24 mouse cellular contexts compared by ENCODE assay signal in the genomic region with DNA sequence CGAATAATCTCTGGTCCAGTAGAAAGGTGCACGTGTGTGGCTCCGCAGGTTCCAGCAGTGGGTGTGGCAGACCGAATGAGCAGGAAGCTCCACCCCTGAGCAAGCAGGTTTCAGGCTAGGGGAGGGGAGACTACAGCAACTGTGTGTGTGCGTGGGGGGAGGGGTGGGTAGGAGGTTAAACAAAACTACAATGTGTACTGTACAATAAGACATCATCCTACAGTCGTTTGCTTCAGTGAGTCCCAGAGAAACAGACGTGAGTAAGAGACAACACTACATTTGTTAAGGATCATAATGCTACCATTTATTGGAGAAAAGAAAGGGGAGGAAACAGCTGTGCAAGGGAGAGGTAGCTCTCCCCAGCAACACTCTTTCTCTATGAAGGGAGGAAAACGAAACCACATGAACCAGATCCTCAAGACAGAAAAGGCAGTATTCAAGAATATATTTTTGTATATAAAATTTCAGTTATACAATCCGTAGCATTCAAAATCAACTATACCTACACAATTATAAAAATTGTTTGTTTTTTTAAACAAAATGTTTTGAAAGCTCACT. TPM values are rescaled to one million over a fixed set of nuclear protein-coding genes. Genes with fewer than 3 reads are reported as not detected.
DNase-seq lines count a peak whose midpoint lies in the region; ATAC-seq lines count a peak whose summit lies in the region.
"Had no signal": no experiment of that assay in that cellular context is flagged by ENCODE, and none has a peak within 500 bp of the region (broad histone marks: within the 10 kb centered on the region; RNA-seq: fewer than 3 reads in every experiment).

No protein-coding gene starts in this region.

- H3K4me2 ChIP-seq in liver, embryonic 11.5 days: no peak overlapping the region
- no peak overlapping the region for H3K4me2 ChIP-seq in midbrain, embryonic 11.5 days
- H3K4me2 ChIP-seq: heart, embryonic 11.5 days; lung, embryonic 14.5 days; stomach, embryonic 15.5 days had no signal

- no peaks in the 10 kb centered on the region for H3K27me3 ChIP-seq in liver, embryonic 11.5 days (replicated peaks; ENCODE audit: control insufficient read depth, insufficient read depth, low read length)
- H3K27me3 ChIP-seq in midbrain, embryonic 11.5 days (ENCODE audit: control insufficient read depth, insufficient read depth, low read length): no peaks in the 10 kb centered on the region; the same call in 1 of the 2 replicates
- H3K27me3 ChIP-seq: stomach, embryonic 15.5 days had no signal

- WGBS in liver, embryonic 11.5 days: 72% methylated on average over 6 of the region's 9 CpGs
- WGBS in midbrain, embryonic 11.5 days: 61% methylated on average over 6 of the region's 9 CpGs

- no peaks in the 10 kb centered on the region for H3K4me1 ChIP-seq in liver, embryonic 11.5 days (replicated peaks; ENCODE audit: control insufficient read depth, insufficient read depth, low read length)
- no peaks in the 10 kb centered on the region for H3K4me1 ChIP-seq in midbrain, embryonic 11.5 days (ENCODE audit: control insufficient read depth, insufficient read depth, low read length)
- H3K4me1 ChIP-seq: midbrain, embryonic 10.5 days had no signal

- no peak overlapping the region for H3K9ac ChIP-seq in liver, embryonic 11.5 days (ENCODE audit: low read depth, low read length)
- H3K9ac ChIP-seq in midbrain, embryonic 11.5 days (ENCODE audit: low read length): no peak overlapping the region
- H3K9ac ChIP-seq: lung, embryonic 14.5 days; stomach, embryonic 15.5 days had no signal

- peaks cover 4% of the 10 kb centered on the region for H3K36me3 ChIP-seq in liver, embryonic 11.5 days (ENCODE audit: control insufficient read depth, insufficient read depth, low read length)
- H3K36me3 ChIP-seq in midbrain, embryonic 11.5 days (ENCODE audit: control insufficient read depth, insufficient read depth, low read length): no peaks in the 10 kb centered on the region
- H3K36me3 ChIP-seq: stomach, embryonic 15.5 days had no signal

- no peak overlapping the region for H3K4me3 ChIP-seq in liver, embryonic 11.5 days (ENCODE audit: low read depth, low read length)
- no peak overlapping the region for H3K4me3 ChIP-seq in midbrain, embryonic 11.5 days (ENCODE audit: low read depth, low read length)
- H3K4me3 ChIP-seq: midbrain, embryonic 10.5 days; stomach, embryonic 15.5 days had no signal

- no peaks in the 10 kb centered on the region for H3K9me3 ChIP-seq in liver, embryonic 11.5 days (ENCODE audit: control insufficient read depth, low read length)
- H3K9me3 ChIP-seq in midbrain, embryonic 11.5 days (ENCODE audit: control insufficient read depth, low read length): no peaks in the 10 kb centered on the region
- H3K9me3 ChIP-seq: midbrain, embryonic 10.5 days; stomach, embryonic 15.5 days had no signal

- DNase-seq in liver, embryonic 11.5 days (ENCODE audit: low spot score): no peak
- DNase-seq in liver: no peak
- peak; percentile 64 for DNase-seq in CD4-positive helper T cell, adult 2 months (ENCODE audit: low read depth, low spot score)
- peak; percentile 74 for DNase-seq in induced T-regulatory cell, adult 2 months (ENCODE audit: low read depth)
- no peak for DNase-seq in midbrain, embryonic 11.5 days (ENCODE audit: low spot score, missing footprints)
- no peak for DNase-seq in frontal cortex, adult 2 months (ENCODE audit: extremely low spot score in 1 of 2, low spot score in 1 of 2)
- DNase-seq: adrenal gland, postnatal 36 days; cerebellum, postnatal 10 days; heart, postnatal 4 days; kidney, adult 11 months; kidney, postnatal 14 days; layer of hippocampus, adult 9-11 months; lung, embryonic 14.5 days; spleen, adult 18-20 months had no signal

- 0 out of 2 replicates have a peak, but pooled peaks have one; percentile 29 for ATAC-seq in liver, embryonic 11.5 days (replicated peaks; ENCODE audit: low FRiP score)
- 0 out of 2 replicates have a peak, but pooled peaks have one; percentile 55 for ATAC-seq in megakaryocyte-erythroid progenitor cell, adult 5-6 weeks (replicated peaks; ENCODE audit: low FRiP score, low TSS enrichment, poor library complexity, severe bottlenecking)
- ATAC-seq in midbrain, embryonic 11.5 days (ENCODE audit: low FRiP score): no peak
- ATAC-seq: forebrain, embryonic 16.5 days had no signal

- no peak overlapping the region for H3K27ac ChIP-seq in liver, embryonic 11.5 days (ENCODE audit: low read depth, low read length)
- no peak overlapping the region for H3K27ac ChIP-seq in midbrain, embryonic 11.5 days (ENCODE audit: low read depth, low read length)
- H3K27ac ChIP-seq: midbrain, embryonic 10.5 days; stomach, embryonic 15.5 days had no signal

RNA-seq across cellular contexts. Expression of gene Tbx19, which starts 13.6 kb away (rescaled TPM):
- 0.18 TPM in 1 of 2 replicates, not detected in the other for polyA plus RNA-seq in liver, embryonic 11.5 days (2014; fragmentation: Nextera tagmentation; extraction: Ambion mirVana)
- total RNA-seq in megakaryocyte-erythroid progenitor cell, adult 5-6 weeks (2014; fragmentation: Nextera tagmentation): not detected in 2 replicates
- not detected in 2 replicates for total RNA-seq in megakaryocyte-erythroid progenitor cell, adult 5-6 weeks (2017)
- polyA plus RNA-seq in midbrain, embryonic 11.5 days (2014; fragmentation: Nextera tagmentation; extraction: Ambion mirVana): not detected in 2 replicates
- not detected in 2 replicates for polyA plus RNA-seq in frontal cortex, adult 2 months (2012; rRNA removed)
- total RNA-seq: gastrocnemius, adult 8-10 months; heart, postnatal 4 days; left cerebral cortex, postnatal 10 days; neutrophil, adult 5-6 weeks had no signal
- polyA plus RNA-seq: C2C12; forebrain, embryonic 16.5 days; heart, embryonic 11.5 days; limb, embryonic 14.5 days; lung, embryonic 14.5 days; midbrain, embryonic 10.5 days; stomach, embryonic 15.5 days had no signal

RNA-seq across cellular contexts. Expression of gene Sft2d2, which starts 20.1 kb away (rescaled TPM):
- 14.0 and 14.1 TPM in 2 replicates for polyA plus RNA-seq in liver, embryonic 11.5 days (2014; fragmentation: Nextera tagmentation; extraction: Ambion mirVana)
- 9.0 and 14.5 TPM in 2 replicates for total RNA-seq in megakaryocyte-erythroid progenitor cell, adult 5-6 weeks (2014; fragmentation: Nextera tagmentation)
- 16.0 and 17.7 TPM in 2 replicates for total RNA-seq in megakaryocyte-erythroid progenitor cell, adult 5-6 weeks (2017)
- polyA plus RNA-seq in midbrain, embryonic 11.5 days (2014; fragmentation: Nextera tagmentation; extraction: Ambion mirVana): 8.7 and 9.1 TPM in 2 replicates
- polyA plus RNA-seq in frontal cortex, adult 2 months (2012; rRNA removed): 17.9 and 22.5 TPM in 2 replicates

Comparison
In these comparisons a context has a peak if more than half of its experiments do, and no peak if none do; other contexts are left out.
1. DNase-seq: peak in CD4-positive helper T cell, adult 2 months (single experiment) and induced T-regulatory cell, adult 2 months (single experiment); none in liver, embryonic 11.5 days (single experiment), liver (single experiment), midbrain, embryonic 11.5 days (single experiment) and frontal cortex, adult 2 months (0 of 2).